Mouse (Mus musculus): ENCODE measurements around the gene Gm266. TPM values are rescaled to one million over a fixed set of nuclear protein-coding genes. Genes with fewer than 3 reads are reported as not detected.

The Gm266 gene
- polyA plus RNA-seq, 1 experiment from 2014 or later = 0.79 TPM

- no peak overlapping the region for H3K27ac ChIP-seq (replicated peaks)
- H3K27me3 ChIP-seq = peaks cover 69% of the 10 kb centered on the region
- H3K4me3 ChIP-seq = no peak overlapping the region
- no peak overlapping the region for H3K4me2 ChIP-seq (replicated peaks)
- H3K9ac ChIP-seq (replicated peaks) = no peak overlapping the region
- no peaks in the 10 kb centered on the region for H3K9me3 ChIP-seq
- peaks cover 11% of the 10 kb centered on the region for H3K4me1 ChIP-seq
- 20% methylated on average over 14 of the region's 14 CpGs for WGBS
- H3K36me3 ChIP-seq = no peaks in the 10 kb centered on the region
- ATAC-seq (replicated peaks) = no peak
These were observed 36.5 kb downstream of the Gm266 start for GRCm38 (mm10) chr12:111448931-111449705.

DNA sequence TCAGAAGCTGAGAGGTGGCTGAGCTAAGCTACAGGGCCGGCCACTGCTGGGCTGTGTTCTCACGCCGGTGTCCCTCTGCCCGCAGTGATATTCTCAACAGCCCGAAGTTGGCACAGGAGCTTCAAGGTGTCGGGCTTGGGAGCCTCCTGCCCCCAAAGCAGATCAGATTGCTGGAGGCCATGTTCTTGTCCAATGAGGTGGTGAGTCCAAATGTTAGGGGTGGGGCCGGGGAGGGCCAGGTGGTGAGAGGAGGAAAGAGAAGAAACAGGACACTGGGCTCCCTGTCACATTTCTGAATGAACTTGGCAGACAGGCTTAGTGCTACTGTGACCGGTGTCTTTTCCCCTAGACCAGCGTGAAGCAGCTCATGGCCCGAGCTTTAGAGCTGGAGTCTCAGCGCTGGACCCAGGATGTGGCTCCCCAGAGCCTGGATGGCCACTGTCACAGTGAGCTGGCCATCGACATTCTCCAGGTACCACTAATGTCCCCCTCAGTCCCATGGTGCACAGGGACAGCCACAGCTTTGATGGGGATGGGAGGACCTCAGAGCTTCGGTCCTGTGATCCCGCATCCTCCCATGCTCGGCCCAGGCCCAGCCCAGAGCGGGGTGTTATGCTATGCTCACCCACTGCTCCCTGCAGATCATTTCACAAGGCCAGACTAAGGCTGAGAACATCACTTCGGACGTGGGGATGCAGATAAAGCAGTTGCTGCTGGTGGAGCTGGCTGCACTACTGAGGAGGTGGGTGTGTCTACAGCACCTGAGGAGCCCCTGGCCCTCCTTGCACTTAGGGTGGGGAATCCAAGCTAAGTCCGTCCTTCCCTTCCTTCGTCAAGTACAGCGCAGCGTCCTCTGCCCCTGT, 37.5 kb downstream of the Gm266 start:
- peaks cover 79% of the 10 kb centered on the region for H3K27me3 ChIP-seq
- 15% methylated on average over 22 of the region's 22 CpGs for WGBS
- H3K27ac ChIP-seq (replicated peaks) = no peak overlapping the region
- H3K9ac ChIP-seq (replicated peaks) = no peak overlapping the region
- H3K9me3 ChIP-seq = no peaks in the 10 kb centered on the region
- no peaks in the 10 kb centered on the region for H3K36me3 ChIP-seq
- H3K4me1 ChIP-seq = peaks cover 11% of the 10 kb centered on the region
- ATAC-seq (replicated peaks) = no peak
- H3K4me3 ChIP-seq = no peak overlapping the region
- no peak overlapping the region for H3K4me2 ChIP-seq (replicated peaks)

DNA sequence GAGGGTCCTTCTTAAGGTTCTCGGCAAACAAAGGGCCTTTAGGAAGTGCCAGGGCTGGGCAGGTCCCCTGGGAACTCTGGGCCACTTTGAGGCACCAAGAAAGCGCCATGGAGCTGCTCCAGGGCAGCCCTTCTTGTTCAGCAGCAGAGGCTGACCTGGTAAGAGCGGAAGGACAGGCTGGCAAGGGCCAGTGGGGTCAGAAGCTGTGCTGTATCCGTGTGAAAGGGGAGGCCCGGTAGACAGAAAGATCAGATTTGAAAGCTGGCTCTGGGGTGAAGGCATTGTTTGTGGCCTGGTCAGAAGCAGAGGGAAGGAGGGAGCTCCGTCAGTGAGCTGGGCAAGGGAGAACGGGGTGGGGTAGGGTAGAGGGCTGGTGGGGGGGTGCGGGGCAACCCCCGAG, 38.3 kb downstream of the Gm266 start:
- ATAC-seq (replicated peaks) = no peak
- Histone ChIP-seq H3K4me2 (replicated peaks) (no peak overlapping the region), H3K27me3 (peaks cover 87% of the 10 kb centered on the region), H3K9ac (replicated peaks) (no peak overlapping the region), H3K36me3 (no peaks in the 10 kb centered on the region), H3K9me3 (no peaks in the 10 kb centered on the region), H3K4me3 (no peak overlapping the region), H3K27ac (replicated peaks) (no peak overlapping the region), H3K4me1 (peaks cover 15% of the 10 kb centered on the region)
- WGBS = 13% methylated on average over 9 of the region's 9 CpGs

GRCm38 (mm10) chr12:111446745-111447144, 38.9 kb downstream of the Gm266 start:
- no peaks in the 10 kb centered on the region for H3K36me3 ChIP-seq

GRCm38 (mm10) chr12:111445890-111446613, 39.6 kb downstream of the Gm266 start:
- Histone ChIP-seq H3K9me3 (no peaks in the 10 kb centered on the region), H3K4me2 (replicated peaks) (peak overlapping the region; percentile 30), H3K4me3 (peak overlapping the region; percentile 26), H3K9ac (replicated peaks) (no peak overlapping the region), H3K4me1 (peaks cover 19% of the 10 kb centered on the region), H3K27ac (replicated peaks) (no peak overlapping the region), H3K36me3 (no peaks in the 10 kb centered on the region), H3K27me3 (peaks cover 96% of the 10 kb centered on the region)
- WGBS = 4% methylated on average over 27 of the region's 27 CpGs
- no peak for ATAC-seq (replicated peaks)

More at GRCm38 (mm10) chr12:111446745-111447144, 38.9 kb downstream of the Gm266 start:
- no peak overlapping the region for H3K4me2 ChIP-seq (replicated peaks)
- WGBS = 13% methylated on average over 5 of the region's 5 CpGs
- H3K4me3 ChIP-seq = no peak overlapping the region
- no peak overlapping the region for H3K27ac ChIP-seq (replicated peaks)
- no peak for ATAC-seq (replicated peaks)
- H3K9me3 ChIP-seq = no peaks in the 10 kb centered on the region
- H3K4me1 ChIP-seq = peaks cover 19% of the 10 kb centered on the region
- H3K9ac ChIP-seq (replicated peaks) = no peak overlapping the region
- peaks cover 93% of the 10 kb centered on the region for H3K27me3 ChIP-seq

DNA sequence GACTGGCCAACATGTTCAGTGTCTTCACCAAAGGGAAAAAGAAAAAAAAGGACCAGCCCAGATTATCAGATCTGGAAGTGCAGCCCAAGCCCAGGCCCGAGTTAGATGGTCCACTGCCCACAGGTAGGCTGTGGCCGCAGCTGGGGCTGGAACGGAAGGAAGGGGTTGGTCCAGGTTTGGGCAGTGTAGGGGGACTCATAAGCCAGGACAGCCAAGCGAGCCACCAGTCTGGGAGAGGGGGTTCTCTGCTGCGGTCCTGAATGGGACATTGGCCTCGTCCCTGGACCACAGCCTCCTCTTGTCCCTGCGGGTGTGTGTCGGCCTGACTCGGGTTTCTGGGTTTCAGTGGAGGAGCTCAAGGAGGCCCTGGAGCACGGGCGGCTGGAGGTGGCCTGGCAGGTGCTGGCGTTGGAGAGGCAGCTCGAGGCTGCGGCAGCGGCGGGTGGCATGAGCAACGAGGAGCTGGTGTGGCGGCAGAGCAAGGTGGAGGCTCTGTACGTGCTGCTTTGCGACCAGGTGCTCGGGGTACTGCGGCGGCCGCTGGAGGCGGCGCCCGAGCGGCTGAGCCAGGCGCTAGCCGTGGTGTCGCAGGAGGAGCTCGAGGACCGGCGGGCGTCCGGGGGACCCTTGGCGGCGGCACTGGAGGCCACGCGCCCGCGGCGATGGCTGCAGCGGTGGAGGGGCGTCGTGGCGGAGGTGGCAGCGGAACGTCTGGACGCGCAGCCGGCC, 40.3 kb downstream of the Gm266 start:
- Histone ChIP-seq H3K27me3 (peaks cover 96% of the 10 kb centered on the region), H3K4me1 (peaks cover 19% of the 10 kb centered on the region), H3K4me3 (peak overlapping the region; percentile 26), H3K36me3 (no peaks in the 10 kb centered on the region), H3K27ac (replicated peaks) (no peak overlapping the region), H3K9ac (replicated peaks) (no peak overlapping the region), H3K4me2 (replicated peaks) (peak overlapping the region; percentile 30), H3K9me3 (no peaks in the 10 kb centered on the region)
- ATAC-seq (replicated peaks) = no peak
- WGBS = 1% methylated on average over 52 of the region's 52 CpGs

DNA sequence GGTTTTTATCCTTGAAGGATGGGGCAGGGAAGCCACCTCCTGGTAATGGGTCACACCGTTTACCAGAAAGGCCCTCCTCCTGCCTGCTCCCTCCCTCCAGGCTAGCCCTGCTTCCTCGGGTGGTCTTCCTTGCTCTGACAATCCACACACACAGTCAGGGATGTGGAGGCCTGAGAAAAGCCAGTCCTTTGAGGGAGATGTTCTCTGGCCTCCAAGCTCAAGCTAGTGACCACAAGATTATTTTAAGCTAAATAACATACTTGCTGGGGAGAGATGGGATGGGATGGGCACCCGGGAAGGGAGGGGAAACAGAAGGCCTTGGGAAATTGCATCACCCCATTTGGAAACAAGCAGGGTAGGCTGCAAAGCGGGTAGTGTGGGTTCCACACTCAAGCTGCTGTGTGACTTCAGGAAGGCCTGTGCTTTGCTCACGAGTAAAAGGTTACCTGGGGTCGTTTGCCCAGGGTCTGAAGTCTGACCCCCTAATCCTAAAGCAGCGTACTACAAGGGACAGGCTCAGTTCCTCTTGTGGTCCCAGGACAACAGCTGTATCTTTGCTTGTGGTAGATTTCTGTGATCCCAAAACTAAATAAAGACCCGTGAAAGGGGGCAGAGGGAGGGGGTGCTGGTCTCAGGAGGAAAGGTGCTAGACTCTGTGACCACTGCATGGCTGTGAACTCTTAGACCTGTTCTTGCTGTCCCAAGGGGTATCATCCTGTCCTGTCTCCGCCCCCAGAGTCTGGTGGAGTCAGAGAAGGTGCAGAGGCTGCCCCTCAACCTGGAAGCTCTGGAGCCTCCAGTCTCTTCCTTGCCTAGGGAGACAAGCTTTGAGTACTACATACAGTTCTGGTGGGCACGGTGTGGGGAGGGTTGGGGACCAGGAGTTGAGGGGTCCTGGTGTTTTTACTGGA, 41.4 kb downstream of the Gm266 start:
- no peak for ATAC-seq (replicated peaks)
- Histone ChIP-seq H3K36me3 (no peaks in the 10 kb centered on the region), H3K4me2 (replicated peaks) (no peak overlapping the region), H3K27me3 (peaks cover 84% of the 10 kb centered on the region), H3K4me1 (peaks cover 19% of the 10 kb centered on the region), H3K4me3 (no peak overlapping the region), H3K9me3 (no peaks in the 10 kb centered on the region), H3K27ac (replicated peaks) (no peak overlapping the region), H3K9ac (replicated peaks) (no peak overlapping the region)
- WGBS = 22% methylated on average over 10 of the region's 10 CpGs

DNA sequence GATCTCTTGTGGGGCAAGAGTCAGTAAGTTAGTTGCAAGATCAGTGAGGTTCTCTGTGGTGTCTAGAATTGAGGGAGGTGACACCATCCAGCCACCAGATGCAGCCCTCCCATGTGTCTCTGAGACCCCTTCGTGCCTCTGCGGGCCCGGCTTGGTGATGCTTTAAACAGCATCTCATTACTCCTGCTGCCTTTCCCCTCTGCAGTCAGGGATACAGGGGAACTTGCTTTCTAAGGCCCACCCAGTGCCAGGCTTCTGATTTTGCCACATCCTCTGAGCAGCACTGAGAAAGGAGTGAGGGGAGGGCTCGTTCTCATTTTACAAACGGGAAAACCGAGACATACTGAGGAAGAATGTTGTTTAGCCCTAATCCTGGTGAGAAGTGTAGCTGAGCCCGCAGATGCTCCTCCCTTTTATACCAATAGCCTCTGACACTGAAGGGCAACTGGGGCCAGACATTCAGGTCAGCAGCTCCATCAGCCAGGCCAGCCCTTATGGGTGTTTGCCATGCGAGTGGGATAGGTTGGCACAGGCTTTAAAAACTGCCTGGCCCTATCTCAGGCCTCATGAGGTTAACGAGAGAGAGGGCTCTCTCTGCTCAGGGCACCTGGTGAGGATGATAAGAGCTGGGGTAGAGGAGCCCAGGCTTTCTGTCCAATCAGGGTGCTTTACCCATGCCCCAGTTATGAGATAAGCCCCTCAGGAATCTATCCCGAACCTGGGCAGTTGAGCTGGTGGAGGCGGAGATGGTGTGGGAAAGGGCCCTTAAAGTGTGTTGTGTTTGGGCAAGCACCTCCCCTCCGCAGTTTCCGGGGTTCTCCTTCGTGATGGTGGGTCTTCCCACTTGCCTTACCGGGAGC, 42.4 kb downstream of the Gm266 start:
- no peak for ATAC-seq (replicated peaks)
- Histone ChIP-seq H3K27me3 (peaks cover 76% of the 10 kb centered on the region), H3K36me3 (no peaks in the 10 kb centered on the region), H3K9me3 (no peaks in the 10 kb centered on the region), H3K27ac (replicated peaks) (no peak overlapping the region), H3K4me1 (peaks cover 19% of the 10 kb centered on the region), H3K4me3 (no peak overlapping the region), H3K9ac (replicated peaks) (no peak overlapping the region), H3K4me2 (replicated peaks) (no peak overlapping the region)
- WGBS = 10% methylated on average over 15 of the region's 15 CpGs

DNA sequence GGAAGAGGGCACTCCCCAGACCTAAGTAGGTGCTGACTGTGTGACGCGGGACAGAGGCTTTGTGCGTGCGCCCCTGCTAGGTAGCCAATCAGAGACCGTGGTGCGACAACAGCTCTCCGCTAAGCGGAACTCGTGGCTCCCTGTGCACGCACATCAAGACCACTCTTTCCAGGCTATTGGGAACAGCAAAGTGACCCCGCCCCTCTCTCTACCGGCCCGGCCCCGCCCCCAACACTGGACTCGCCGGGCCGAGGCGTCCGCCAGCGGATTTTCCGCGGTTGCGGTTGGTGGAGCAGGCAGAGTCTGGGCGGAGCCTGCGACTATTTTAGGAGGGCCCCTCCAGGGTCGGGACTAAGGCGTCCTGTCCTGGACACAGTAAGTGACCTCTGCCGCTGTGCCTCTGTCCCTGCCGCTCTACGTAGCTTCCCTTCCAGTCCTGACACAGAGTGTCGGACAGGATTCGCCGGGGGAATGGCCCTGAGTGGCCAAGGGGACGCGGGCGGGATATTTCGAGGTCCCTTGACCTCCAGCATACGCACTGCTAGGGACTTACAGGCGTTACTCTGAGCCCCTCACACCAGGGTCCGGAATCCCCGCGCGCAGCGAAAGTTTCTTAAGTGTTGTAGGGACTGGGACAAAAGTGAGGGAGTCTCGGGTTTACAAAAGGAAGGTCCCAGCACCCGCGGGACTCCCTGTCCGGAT, 43.2 kb downstream of the Gm266 start, which contains the start of gene Tnfaip2:
Gene Tnfaip2, plus strand, starts transcription at position 161 of the 702 bp plus-strand sequence.
- H3K36me3 ChIP-seq = no peaks in the 10 kb centered on the region
- whole genome bisulfite sequencing = under 1% methylated on average over 48 of the region's 48 CpGs
- peak within 1 kb of the TSS; percentile 57 for H3K4me2 ChIP-seq (replicated peaks)
- H3K4me1 ChIP-seq = peaks cover 19% of the 10 kb centered on the region
- no peak within 1 kb of the TSS for H3K9ac ChIP-seq (replicated peaks)
- peak; percentile 57 for ATAC-seq (replicated peaks)
- H3K27ac ChIP-seq (replicated peaks) = no peak within 1 kb of the TSS
- peak within 1 kb of the TSS; percentile 37 for H3K4me3 ChIP-seq
- H3K27me3 ChIP-seq = peaks cover 70% of the 10 kb centered on the region
- no peaks in the 10 kb centered on the region for H3K9me3 ChIP-seq

- Histone ChIP-seq H3K36me3 (no peaks in the 10 kb centered on the region), H3K27ac (replicated peaks) (no peak overlapping the region), H3K27me3 (peaks cover 61% of the 10 kb centered on the region), H3K4me1 (peaks cover 19% of the 10 kb centered on the region), H3K4me3 (no peak overlapping the region), H3K9ac (replicated peaks) (no peak overlapping the region), H3K4me2 (replicated peaks) (no peak overlapping the region), H3K9me3 (no peaks in the 10 kb centered on the region)
- ATAC-seq (replicated peaks) = no peak
- WGBS = 64% methylated on average over 3 of the region's 3 CpGs
These were observed 44.1 kb downstream of the Gm266 start for GRCm38 (mm10) chr12:111441523-111441922.

Data from forebrain, embryonic 15.5 days (tissue).